Mouse (Mus musculus) midbrain, postnatal 0 days (tissue): ENCODE measurements around the gene Mical2. TPM values are rescaled to one million over a fixed set of nuclear protein-coding genes. Genes with fewer than 3 reads are reported as not detected.

Experiments
- ATAC-seq: fragments of 200-750 bp; cut with Nextera tagmentation; 2 replicates; pipeline ENCODE4 v1.8.0; 2017; ENCODE audit warnings: moderate number of reproducible peaks, mild to moderate bottlenecking, moderate TSS enrichment, moderate library complexity; ENCODE audit not compliant: low FRiP score
- DNase-seq: peaks from one replicate; pipeline ENCODE4 v3.0.0-alpha.2; 2015; ENCODE audit warnings: low spot score
- H3K27ac ChIP-seq: fragments of 300-500 bp; sonication (generic); 2 replicates; pipeline ENCODE4 v1.5.1; 2014; ENCODE audit warnings: low read depth, mild to moderate bottlenecking, low read length, mixed read lengths
- H3K27me3 ChIP-seq: fragments of 300-500 bp; sonication (generic); 2 replicates; pipeline ENCODE4 v1.6.1; 2014; ENCODE audit warnings: low read length, control low read depth, mixed read lengths; ENCODE audit not compliant: insufficient read depth
- H3K36me3 ChIP-seq: fragments of 300-500 bp; sonication (generic); 2 replicates; pipeline ENCODE4 v1.6.1; 2014; ENCODE audit warnings: low read length, control low read depth, mixed read lengths; ENCODE audit not compliant: insufficient read depth
- H3K4me1 ChIP-seq: fragments of 300-500 bp; sonication (generic); 2 replicates; pipeline ENCODE4 v1.6.1; 2014; ENCODE audit warnings: mild to moderate bottlenecking, control low read depth, antibody characterized with exemption, low read length, mixed read lengths; ENCODE audit not compliant: insufficient read depth
- H3K4me2 ChIP-seq: fragments of 300-500 bp; sonication (generic); 2 replicates; pipeline ENCODE4 v1.6.1; 2014; ENCODE audit warnings: low read depth, mild to moderate bottlenecking, low read length, mixed read lengths; ENCODE audit not compliant: poor library complexity, severe bottlenecking
- H3K4me3 ChIP-seq: fragments of 300-500 bp; sonication (generic); 2 replicates; pipeline ENCODE4 v1.5.1; 2014; ENCODE audit warnings: low read depth, mild to moderate bottlenecking, low read length, moderate library complexity
- H3K9ac ChIP-seq: fragments of 300-500 bp; sonication (generic); replicated peaks from 2 replicates; pipeline ENCODE4 v1.6.1; 2014; ENCODE audit warnings: mild to moderate bottlenecking, low read length, moderate library complexity, mixed read lengths; ENCODE audit not compliant: poor library complexity, severe bottlenecking
- H3K9me3 ChIP-seq: fragments of 300-500 bp; sonication (generic); 2 replicates; pipeline ENCODE4 v1.6.1; 2016; ENCODE audit warnings: low read length, control low read depth
- CTCF ChIP-seq: IDR thresholded peaks from 2 replicates; pipeline ENCODE4 v1.5.1; 2016; ENCODE audit warnings: antibody characterized with exemption, mild to moderate bottlenecking
- WGBS: fragments of 180-500 bp; shearing (Covaris S2); extraction: QIAGEN DNeasy Blood & Tissue Kit; methylation state at CpG from one replicate; pipeline ENCODE4 v1.1.7; 2014; 5-methylcytosine and 5-hydroxymethylcytosine counted together
- polyA plus RNA-seq: library from polyadenylated mRNA; unstranded; fragments of >200 nt; fragmentation: Nextera tagmentation; extraction: Ambion mirVana; gene quantifications from 2 replicates; pipeline ENCODE4 v1.2.1, GENCODE M21; 2015
- total RNA-seq: library from RNA; depleted of rRNA; stranded (reverse); fragments of >200 nt; gene quantifications from 2 replicates; pipeline ENCODE4 v1.2.3, GENCODE M21; 2014

Mical2 gene
- total and polyA plus RNA-seq, 2 experiments from 2014 or later: 6.2 to 11.0 TPM

GRCm38 (mm10) chr7:112387876-112388275 is 162.2 kb downstream of the Mical2 start:
- no peak for TF ChIP-seq CTCF
- H3K4me3 ChIP-seq: no peak overlapping the region
- no peak overlapping the region for H3K4me2 ChIP-seq
- peaks cover 6% of the 10 kb centered on the region; the same call in 1 of the 2 replicates for H3K4me1 ChIP-seq
- no peaks in the 10 kb centered on the region for H3K9me3 ChIP-seq
- no peaks in the 10 kb centered on the region for H3K36me3 ChIP-seq
- no peak for ATAC-seq
- no peak overlapping the region for H3K27ac ChIP-seq
- no peak overlapping the region for H3K9ac ChIP-seq
- WGBS: 88% methylated on average over 5 of the region's 5 CpGs
- H3K27me3 ChIP-seq: no peaks in the 10 kb centered on the region
- no peak for DNase-seq

GRCm38 (mm10) chr7:112388363-112388875 is 162.8 kb downstream of the Mical2 start:
- Histone ChIP-seq H3K27me3 (no peaks in the 10 kb centered on the region), H3K27ac (no peak overlapping the region), H3K9ac (no peak overlapping the region), H3K4me1 (peaks cover 6% of the 10 kb centered on the region; the same call in 1 of the 2 replicates), H3K4me2 (no peak overlapping the region), H3K4me3 (no peak overlapping the region), H3K36me3 (no peaks in the 10 kb centered on the region), H3K9me3 (no peaks in the 10 kb centered on the region)
- no peak for TF ChIP-seq CTCF
- ATAC-seq (no peak), DNase-seq (no peak)
- 91% methylated on average over 5 of the region's 5 CpGs for WGBS

GRCm38 (mm10) chr7:112389611-112390251 is 164.1 kb downstream of the Mical2 start:
- DNase-seq (no peak), ATAC-seq (no peak)
- Histone ChIP-seq H3K27me3 (no peaks in the 10 kb centered on the region), H3K9me3 (no peaks in the 10 kb centered on the region), H3K4me1 (peaks cover 6% of the 10 kb centered on the region; the same call in 1 of the 2 replicates), H3K4me2 (no peak overlapping the region), H3K9ac (no peak overlapping the region), H3K4me3 (no peak overlapping the region), H3K36me3 (no peaks in the 10 kb centered on the region), H3K27ac (no peak overlapping the region)
- no peak for TF ChIP-seq CTCF
- WGBS: 42% methylated on average over 6 of the region's 6 CpGs

GRCm38 (mm10) chr7:112390252-112390936 is 164.7 kb downstream of the Mical2 start:
- DNase-seq: peak; percentile 33
- H3K4me1 ChIP-seq: peaks cover 6% of the 10 kb centered on the region; the same call in 1 of the 2 replicates
- no peak overlapping the region for H3K4me2 ChIP-seq
- H3K4me3 ChIP-seq: no peak overlapping the region
- TF ChIP-seq CTCF: no peak
- H3K36me3 ChIP-seq: no peaks in the 10 kb centered on the region
- no peak overlapping the region for H3K9ac ChIP-seq
- H3K9me3 ChIP-seq: no peaks in the 10 kb centered on the region
- H3K27ac ChIP-seq: no peak overlapping the region
- 27% methylated on average over 11 of the region's 11 CpGs for WGBS
- H3K27me3 ChIP-seq: no peaks in the 10 kb centered on the region
- ATAC-seq: no peak

- 37% methylated on average over 6 of the region's 6 CpGs for WGBS
- Histone ChIP-seq H3K36me3 (no peaks in the 10 kb centered on the region), H3K4me3 (no peak overlapping the region), H3K27ac (no peak overlapping the region), H3K9ac (no peak overlapping the region), H3K4me2 (no peak overlapping the region), H3K27me3 (no peaks in the 10 kb centered on the region), H3K4me1 (peaks cover 6% of the 10 kb centered on the region; the same call in 1 of the 2 replicates), H3K9me3 (no peaks in the 10 kb centered on the region)
- no peak for TF ChIP-seq CTCF
- ATAC-seq (no peak), DNase-seq (peak; percentile 44)
These were observed 165.4 kb downstream of the Mical2 start for GRCm38 (mm10) chr7:112390937-112391605.
